Mouse (Mus musculus): Measurements from ENCODE around the gene Il25. TPM values are rescaled to one million over a fixed set of nuclear protein-coding genes. Genes with fewer than 3 reads are reported as not detected.
A peak's percentile ranks its signal among the peaks of the same experiment; 100 is the strongest.

The Il25 gene
- polyA plus RNA-seq, 1 experiment from 2014 or later: not detected

GRCm38 (mm10) chr14:54913343-54913742 is 19.2 kb upstream of the Il25 start:
- 18% methylated on average over 10 of the region's 10 CpGs for WGBS
- Histone ChIP-seq H3K27me3 (ENCODE audit: control insufficient read depth, insufficient read depth, low read length) (no peaks in the 10 kb centered on the region), H3K9ac (ENCODE audit: low read length) (peak overlapping the region; percentile 94), H3K27ac (replicated peaks in 1 of 2; ENCODE audit: control insufficient read depth in 1 of 2, insufficient read depth in 1 of 2, low read depth in 2 of 2, low read length in 2 of 2) (peak overlapping the region in 1 of 2 experiments; percentile 72; a peak in 2 of 4 replicates), H3K4me3 (ENCODE audit: control insufficient read depth in 1 of 2, insufficient read depth in 1 of 2, low read depth in 1 of 2, low read length in 2 of 2) (peak overlapping the region; percentile 56 to 91), H3K4me1 (ENCODE audit: control insufficient read depth in 2 of 2, insufficient read depth in 2 of 2, low read length in 2 of 2) (peaks cover 15 to 18% of the 10 kb centered on the region in 2 experiments), H3K36me3 (ENCODE audit: control insufficient read depth, insufficient read depth, low read length) (peaks cover 48% of the 10 kb centered on the region), H3K4me2 (ENCODE audit: low read length) (peak overlapping the region; percentile 99), H3K9me3 (ENCODE audit: control insufficient read depth, low read length) (no peaks in the 10 kb centered on the region)
- ATAC-seq (ENCODE audit: insufficient number of reproducible peaks, insufficient read depth, low FRiP score, low read depth): no peak

DNA sequence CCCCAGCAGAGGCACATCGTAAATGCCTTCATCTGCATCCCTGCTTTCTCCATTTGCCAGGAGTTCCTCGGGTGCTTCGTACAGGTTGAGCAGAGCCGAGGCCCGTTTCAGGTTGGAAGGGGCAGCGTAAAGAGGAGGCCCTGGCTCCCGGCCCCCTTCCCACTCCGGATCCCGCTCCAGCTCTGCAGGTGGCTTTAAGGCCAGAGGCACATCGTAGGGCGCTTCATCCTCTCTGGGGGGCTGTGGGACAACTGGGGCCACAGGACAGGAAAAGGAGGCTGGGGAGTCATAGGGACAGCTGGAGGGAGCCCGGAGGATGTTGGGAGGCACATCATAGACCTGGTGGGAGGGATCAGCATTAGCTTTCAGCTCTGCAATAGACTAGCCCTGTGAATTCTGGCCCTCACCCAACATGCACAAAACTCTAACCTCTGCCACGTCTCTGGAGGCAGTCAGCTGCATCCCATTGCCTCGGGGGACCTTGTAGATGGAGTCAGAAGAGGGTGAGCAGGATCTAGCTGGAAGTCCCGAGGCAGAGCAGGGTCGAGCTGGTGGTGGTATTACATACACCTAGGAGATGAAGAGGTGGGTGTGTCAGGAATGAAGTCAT is 12.3 kb upstream of the Il25 start:
- Histone ChIP-seq H3K4me3 (ENCODE audit: control insufficient read depth in 1 of 2, insufficient read depth in 1 of 2, low read depth in 1 of 2, low read length in 2 of 2) (no peak overlapping the region), H3K9me3 (ENCODE audit: control insufficient read depth, low read length) (peaks cover 8% of the 10 kb centered on the region; the same call in 1 of the 2 replicates), H3K9ac (ENCODE audit: low read length) (no peak overlapping the region), H3K36me3 (ENCODE audit: control insufficient read depth, insufficient read depth, low read length) (peaks cover 58% of the 10 kb centered on the region), H3K4me2 (ENCODE audit: low read length) (no peak overlapping the region), H3K27me3 (ENCODE audit: control insufficient read depth, insufficient read depth, low read length) (no peaks in the 10 kb centered on the region), H3K4me1 (ENCODE audit: control insufficient read depth in 2 of 2, insufficient read depth in 2 of 2, low read length in 2 of 2) (peaks cover 13% of the 10 kb centered on the region in 2 experiments), H3K27ac (replicated peaks in 1 of 2; ENCODE audit: control insufficient read depth in 1 of 2, insufficient read depth in 1 of 2, low read depth in 2 of 2, low read length in 2 of 2) (no peak overlapping the region)
- WGBS: 87% methylated on average over 16 of the region's 16 CpGs
- no peak for ATAC-seq (ENCODE audit: insufficient number of reproducible peaks, insufficient read depth, low FRiP score, low read depth)

DNA sequence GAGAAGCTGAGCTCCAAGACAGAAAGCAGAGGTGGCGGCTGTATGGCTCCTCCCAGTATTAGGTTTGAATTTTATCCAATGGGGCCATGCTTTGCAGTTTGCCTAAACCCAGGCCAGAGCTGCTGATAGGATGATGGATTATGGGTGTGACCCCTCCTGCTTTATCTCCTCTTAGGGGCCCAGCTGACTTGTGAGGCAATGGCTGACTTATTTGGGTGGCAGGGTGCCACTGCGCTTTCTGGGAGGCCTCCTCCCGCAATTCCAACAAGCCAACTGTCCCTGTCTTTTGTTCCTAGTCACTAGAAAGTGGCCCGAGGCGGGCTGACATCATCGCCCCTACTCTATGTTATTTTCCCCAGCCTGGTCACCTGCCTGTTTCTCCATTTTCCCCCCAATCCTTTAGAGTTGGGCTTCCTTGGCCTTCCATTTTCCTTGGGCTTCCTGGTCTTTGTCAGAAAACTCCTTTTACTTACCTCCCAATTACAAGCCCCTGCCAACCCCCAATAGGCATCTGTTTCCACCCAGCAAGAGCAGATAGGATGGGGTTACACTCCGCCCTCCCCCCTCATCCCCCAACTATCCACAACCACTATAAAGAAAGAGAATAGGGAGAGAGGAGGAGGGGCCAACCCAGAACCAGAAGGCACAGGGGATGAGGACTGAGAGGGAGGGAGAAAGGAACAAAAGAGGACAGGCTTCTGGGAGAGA is 7.7 kb upstream of the Il25 start:
- 25% methylated on average over 7 of the region's 7 CpGs for WGBS
- ATAC-seq (ENCODE audit: insufficient number of reproducible peaks, insufficient read depth, low FRiP score, low read depth): peak; percentile 49
- peaks cover 17% of the 10 kb centered on the region for H3K36me3 ChIP-seq (ENCODE audit: control insufficient read depth, insufficient read depth, low read length)
- H3K27me3 ChIP-seq (ENCODE audit: control insufficient read depth, insufficient read depth, low read length): peaks cover 7% of the 10 kb centered on the region
- H3K4me3 ChIP-seq (ENCODE audit: control insufficient read depth in 1 of 2, insufficient read depth in 1 of 2, low read depth in 1 of 2, low read length in 2 of 2): peak overlapping the region; percentile 49 to 61
- H3K9ac ChIP-seq (ENCODE audit: low read length): peak overlapping the region; percentile 89
- H3K27ac ChIP-seq (replicated peaks in 1 of 2; ENCODE audit: control insufficient read depth in 1 of 2, insufficient read depth in 1 of 2, low read depth in 2 of 2, low read length in 2 of 2): peak overlapping the region; percentile 87 to 88
- peaks cover 8% of the 10 kb centered on the region; the same call in 1 of the 2 replicates for H3K9me3 ChIP-seq (ENCODE audit: control insufficient read depth, low read length)
- peaks cover 21 to 27% of the 10 kb centered on the region in 2 experiments for H3K4me1 ChIP-seq (ENCODE audit: control insufficient read depth in 2 of 2, insufficient read depth in 2 of 2, low read length in 2 of 2)
- peak overlapping the region; percentile 98 for H3K4me2 ChIP-seq (ENCODE audit: low read length)

DNA sequence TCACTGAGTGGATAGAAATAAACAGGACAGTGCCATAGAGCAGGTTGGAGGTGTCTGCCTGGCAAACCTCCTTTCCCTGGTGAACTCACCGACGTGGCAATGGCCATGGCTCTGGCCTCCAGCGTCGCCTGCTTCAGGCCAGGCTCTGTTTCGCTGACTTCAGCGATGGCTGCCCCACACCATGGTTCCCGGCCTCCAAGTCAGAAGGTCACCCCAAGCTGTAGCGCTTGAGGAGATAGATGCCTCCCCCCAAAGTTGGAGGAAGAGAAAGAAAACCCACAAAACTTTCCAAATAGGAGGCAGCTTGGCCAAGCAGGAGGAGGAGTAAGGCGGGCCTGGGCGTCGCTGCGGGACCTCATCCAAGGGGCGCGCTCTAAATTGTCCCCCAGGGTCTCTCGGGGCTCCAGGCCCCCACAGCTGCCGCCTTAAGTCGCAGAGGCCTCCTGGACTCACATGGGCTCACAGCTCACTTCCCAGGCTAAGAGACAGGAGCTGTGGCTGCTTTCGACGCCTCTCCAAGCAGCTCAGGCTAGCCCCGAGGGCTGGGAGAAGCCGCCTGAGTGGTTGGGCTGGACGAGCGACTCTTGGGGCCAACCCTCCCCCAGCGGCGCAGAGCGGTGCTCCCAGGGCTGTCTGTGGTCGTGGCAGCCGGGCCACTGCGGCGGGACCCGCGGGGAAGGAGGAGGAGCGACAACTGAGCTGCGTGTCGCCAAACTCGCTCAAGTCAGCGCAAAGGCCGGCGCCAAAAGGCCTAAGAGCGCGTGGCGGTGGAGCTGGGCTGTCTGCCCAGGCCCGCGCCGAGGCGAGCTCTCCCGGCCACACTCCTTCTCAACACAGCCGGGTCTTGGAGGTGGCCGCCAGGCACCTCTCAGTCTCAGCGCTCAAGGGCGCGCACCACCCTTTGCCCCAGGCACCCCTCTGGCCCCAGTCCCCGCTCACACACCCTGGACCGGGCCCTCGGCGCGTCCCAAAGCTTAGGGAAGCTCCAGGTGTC is 6.8 kb upstream of the Il25 start, which contains the start of gene Efs:
Gene Efs (minus strand): TSS at position 778 of the 994 bp plus-strand sequence.
- Histone ChIP-seq H3K9me3 (ENCODE audit: control insufficient read depth, low read length) (peaks cover 8% of the 10 kb centered on the region; the same call in 1 of the 2 replicates), H3K36me3 (ENCODE audit: control insufficient read depth, insufficient read depth, low read length) (peaks cover 9% of the 10 kb centered on the region; the same call in 1 of the 2 replicates), H3K27me3 (ENCODE audit: control insufficient read depth, insufficient read depth, low read length) (peaks cover 7% of the 10 kb centered on the region), H3K27ac (replicated peaks in 1 of 2; ENCODE audit: control insufficient read depth in 1 of 2, insufficient read depth in 1 of 2, low read depth in 2 of 2, low read length in 2 of 2) (peak within 1 kb of the TSS; percentile 87 to 88), H3K4me2 (ENCODE audit: low read length) (peak within 1 kb of the TSS; percentile 98), H3K9ac (ENCODE audit: low read length) (peak within 1 kb of the TSS; percentile 89), H3K4me3 (ENCODE audit: control insufficient read depth in 1 of 2, insufficient read depth in 1 of 2, low read depth in 1 of 2, low read length in 2 of 2) (peak within 1 kb of the TSS; percentile 49 to 61), H3K4me1 (ENCODE audit: control insufficient read depth in 2 of 2, insufficient read depth in 2 of 2, low read length in 2 of 2) (peaks cover 24 to 34% of the 10 kb centered on the region in 2 experiments)
- WGBS: 6% methylated on average over 56 of the region's 57 CpGs
- ATAC-seq (ENCODE audit: insufficient number of reproducible peaks, insufficient read depth, low FRiP score, low read depth): peak; percentile 60

DNA sequence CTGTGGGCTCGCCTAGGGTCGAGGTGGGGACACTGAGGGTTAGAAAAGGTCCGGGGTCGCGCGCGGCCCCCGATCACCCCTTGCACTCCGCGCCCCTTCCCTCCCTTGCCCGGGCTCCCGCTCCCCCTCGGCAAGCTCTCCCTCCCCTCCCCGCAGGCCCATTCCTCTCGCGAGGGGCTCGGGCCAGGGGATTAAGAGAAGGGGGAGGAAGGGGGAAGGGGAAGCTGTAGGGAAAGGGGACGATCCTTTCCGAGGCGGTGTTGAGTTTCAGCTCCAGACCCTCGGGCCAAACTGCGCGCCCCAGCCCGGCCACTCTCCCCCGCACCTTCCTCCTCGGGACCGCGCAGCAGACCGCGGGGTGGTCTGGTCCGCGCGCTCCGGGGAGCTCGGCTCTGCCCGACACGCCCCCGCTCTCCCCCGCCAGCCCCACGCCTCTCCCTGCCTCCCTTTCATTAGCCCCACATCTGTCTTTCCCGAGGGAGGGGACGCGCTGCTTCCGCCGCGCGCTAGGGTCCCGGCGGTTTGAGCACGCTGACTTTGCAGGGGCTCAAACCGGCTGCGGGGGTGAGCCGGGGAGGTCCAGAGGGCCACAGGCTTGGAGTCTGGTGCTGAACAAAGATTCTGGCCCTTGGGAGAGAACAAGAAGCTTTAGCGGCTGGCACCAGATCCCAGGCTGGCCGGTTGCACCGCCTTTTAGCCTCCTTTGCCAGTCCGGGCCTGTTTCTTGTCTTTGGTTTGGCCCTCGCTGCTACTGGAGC is 5.9 kb upstream of the Il25 start:
- peaks cover 2% of the 10 kb centered on the region; the same call in 1 of the 2 replicates for H3K9me3 ChIP-seq (ENCODE audit: control insufficient read depth, low read length)
- H3K4me3 ChIP-seq (ENCODE audit: control insufficient read depth in 1 of 2, insufficient read depth in 1 of 2, low read depth in 1 of 2, low read length in 2 of 2): peak overlapping the region; percentile 49 to 61
- WGBS: under 1% methylated on average over 50 of the region's 58 CpGs
- peak overlapping the region; percentile 98 for H3K4me2 ChIP-seq (ENCODE audit: low read length)
- peaks cover 24 to 35% of the 10 kb centered on the region in 2 experiments for H3K4me1 ChIP-seq (ENCODE audit: control insufficient read depth in 2 of 2, insufficient read depth in 2 of 2, low read length in 2 of 2)
- peak; percentile 41 for ATAC-seq (ENCODE audit: insufficient number of reproducible peaks, insufficient read depth, low FRiP score, low read depth)
- H3K27me3 ChIP-seq (ENCODE audit: control insufficient read depth, insufficient read depth, low read length): peaks cover 7% of the 10 kb centered on the region
- peak overlapping the region; percentile 87 to 88 for H3K27ac ChIP-seq (replicated peaks in 1 of 2; ENCODE audit: control insufficient read depth in 1 of 2, insufficient read depth in 1 of 2, low read depth in 2 of 2, low read length in 2 of 2)
- H3K36me3 ChIP-seq (ENCODE audit: control insufficient read depth, insufficient read depth, low read length): 0 out of 2 replicates have a peak, but pooled peaks cover 5% of the 10 kb centered on the region
- peak overlapping the region; percentile 89 for H3K9ac ChIP-seq (ENCODE audit: low read length)

GRCm38 (mm10) chr14:54927296-54927695 is 5.2 kb upstream of the Il25 start:
- Histone ChIP-seq H3K9ac (ENCODE audit: low read length) (peak overlapping the region; percentile 89), H3K4me3 (ENCODE audit: control insufficient read depth in 1 of 2, insufficient read depth in 1 of 2, low read depth in 1 of 2, low read length in 2 of 2) (peak overlapping the region; percentile 49 to 61; a peak in 2 of 4 replicates), H3K4me1 (ENCODE audit: control insufficient read depth in 2 of 2, insufficient read depth in 2 of 2, low read length in 2 of 2) (peaks cover 24 to 35% of the 10 kb centered on the region in 2 experiments), H3K27ac (replicated peaks in 1 of 2; ENCODE audit: control insufficient read depth in 1 of 2, insufficient read depth in 1 of 2, low read depth in 2 of 2, low read length in 2 of 2) (peak overlapping the region in 1 of 2 experiments; percentile 88; a peak in 2 of 4 replicates), H3K4me2 (ENCODE audit: low read length) (peak overlapping the region; percentile 98), H3K27me3 (ENCODE audit: control insufficient read depth, insufficient read depth, low read length) (peaks cover 7% of the 10 kb centered on the region), H3K9me3 (ENCODE audit: control insufficient read depth, low read length) (no peaks in the 10 kb centered on the region), H3K36me3 (ENCODE audit: control insufficient read depth, insufficient read depth, low read length) (no peaks in the 10 kb centered on the region)
- ATAC-seq (ENCODE audit: insufficient number of reproducible peaks, insufficient read depth, low FRiP score, low read depth): no peak
- 40% methylated on average over 7 of the region's 7 CpGs for WGBS
